Comparison of ENCODE assay signal across 15 mouse cellular contexts in genomic region chr5:140375249-140375829, GRCm38 (mm10).
"Had no signal": no experiment of that assay in that cellular context is flagged by ENCODE, and none has a peak within 500 bp of the region (broad histone marks: within the 10 kb centered on the region; RNA-seq: fewer than 3 reads in every experiment).

No protein-coding gene starts in this region.

- ATAC-seq: hindbrain, embryonic 16.5 days; inflammation-experienced regulatory T-cells, adult 6 months; intestine, postnatal 0 days; midbrain, embryonic 13.5 days had no signal

- H3K36me3 ChIP-seq: hindbrain, embryonic 12.5 days; limb, embryonic 15.5 days; midbrain, embryonic 13.5 days; neural tube, embryonic 15.5 days; stomach, embryonic 15.5 days had no signal

- H3K27ac ChIP-seq: hindbrain, embryonic 12.5 days; limb, embryonic 15.5 days; midbrain, embryonic 13.5 days; stomach, embryonic 15.5 days had no signal

- H3K9ac ChIP-seq: hindbrain, embryonic 12.5 days; limb, embryonic 15.5 days; midbrain, embryonic 13.5 days; neural tube, embryonic 15.5 days; stomach, embryonic 15.5 days had no signal

- DNase-seq: layer of hippocampus, adult 9-11 months; layer of hippocampus, postnatal 36 days; lung, adult 18-20 months; right cerebral cortex, adult 18-20 months; thymus, adult 2 months; thymus, postnatal 25 days had no signal

- H3K4me3 ChIP-seq: hindbrain, embryonic 12.5 days; limb, embryonic 15.5 days; midbrain, embryonic 13.5 days; myocyte; neural tube, embryonic 15.5 days; stomach, embryonic 15.5 days had no signal

- H3K4me2 ChIP-seq: hindbrain, embryonic 12.5 days; limb, embryonic 15.5 days; midbrain, embryonic 13.5 days; neural tube, embryonic 15.5 days; stomach, embryonic 15.5 days had no signal

- H3K9me3 ChIP-seq: hindbrain, embryonic 12.5 days; limb, embryonic 15.5 days; midbrain, embryonic 13.5 days; neural tube, embryonic 15.5 days; stomach, embryonic 15.5 days had no signal

- H3K27me3 ChIP-seq: hindbrain, embryonic 12.5 days; limb, embryonic 15.5 days; midbrain, embryonic 13.5 days; neural tube, embryonic 15.5 days; stomach, embryonic 15.5 days had no signal
